Mouse (Mus musculus) gastrocnemius, postnatal 14 days (tissue): ENCODE measurements around the gene Acp4. TPM values are rescaled to one million over a fixed set of nuclear protein-coding genes. Genes with fewer than 3 reads are reported as not detected.
"Not testable (repeated sequence)": the region's sequence is repeated elsewhere in the genome, so short reads cannot be mapped to it uniquely, and the experiment has no call there.

Experiments
- DNase-seq: peaks from one replicate; pipeline ENCODE4 v3.0.0; 2021; ENCODE audit warnings: mixed read lengths
- intact Hi-C: fragments of 180-260 bp; cut with DNase I; formaldehyde crosslinking; loops from one replicate; pipeline ENCODE4 v1.15.1; 2025; ENCODE audit warnings: low total_unique reads
- total RNA-seq, 2 experiments: library from RNA; stranded (reverse); gene quantifications; 2 replicates each; pipeline ENCODE4 v1.2.3; 2021

Gene Acp4
- total RNA-seq, 2 experiments from 2014 or later: not detected

- DNase-seq, intact Hi-C loops: not testable (repeated sequence)
Measured at GRCm38 (mm10) chr7:44221601-44222000, 35.6 kb downstream of the Acp4 start.

GRCm38 (mm10) chr7:44215645-44216044 is 41.5 kb downstream of the Acp4 start, which contains the start of gene Klk1b5:
Gene Klk1b5 (plus strand): TSS chr7:44215945.
- no peak for DNase-seq
- intact Hi-C loops: no loop called here

GRCm38 (mm10) chr7:44208307-44208706 is 48.9 kb downstream of the Acp4 start:
- intact Hi-C loops: no loop called here
- no peak for DNase-seq

GRCm38 (mm10) chr7:44207135-44207534 is 50.0 kb downstream of the Acp4 start, which contains the start of gene Klk1b4:
Gene Klk1b4 (plus strand): TSS chr7:44207435.
- intact Hi-C loops, DNase-seq: not testable (repeated sequence)

Other genes with a start within 250 kb of the Acp4 start
- under 1 TPM in 1 of 2 experiments, not detected in 1; 0.21 TPM for gene Klk1b26, start 245.2 kb downstream of the Acp4 start, total RNA-seq
- gene Klk1b27, start 205.1 kb downstream of the Acp4 start, total RNA-seq: not detected
- not detected for gene Klk1b21, start 155.1 kb downstream of the Acp4 start, total RNA-seq
- gene Klk1b22, start 144.7 kb downstream of the Acp4 start, total RNA-seq: not detected
- not detected for gene Klk1b16, start 120.6 kb downstream of the Acp4 start, total RNA-seq
- not detected for gene Klk1b24, start 69.1 kb downstream of the Acp4 start, total RNA-seq
- gene Klk1b3, start 59.2 kb downstream of the Acp4 start, total RNA-seq: not detected
- gene Klk1b4, start 49.9 kb downstream of the Acp4 start, total RNA-seq: not detected
- gene Klk1b5, start 41.4 kb downstream of the Acp4 start, total RNA-seq: not detected
- under 1 TPM in 1 of 2 experiments, not detected in 1; 0.23 TPM for gene Klk1, start 32.0 kb downstream of the Acp4 start, total RNA-seq
- not detected for gene Gm36864, start 21.2 kb downstream of the Acp4 start, total RNA-seq
- gene 1700028J19Rik, start 10.7 kb downstream of the Acp4 start, total RNA-seq: under 1 TPM; 0.21 to 0.33 TPM
- gene 2410002F23Rik, start 10.7 kb downstream of the Acp4 start, total RNA-seq: 10 to 100 TPM; 14.2 to 16.2 TPM
- not detected for gene Gm15517, start 4.1 kb upstream of the Acp4 start, total RNA-seq
- gene Clec11a, start 49.5 kb upstream of the Acp4 start, total RNA-seq: 1 to 10 TPM; 4.2 to 5.6 TPM
- gene Shank1, start 52.9 kb upstream of the Acp4 start, total RNA-seq: under 1 TPM; 0.73 to 0.80 TPM
- gene Syt3, start 126.7 kb upstream of the Acp4 start, total RNA-seq: under 1 TPM; 0.35 to 0.49 TPM
- not detected for gene 1700008O03Rik, start 128.4 kb upstream of the Acp4 start, total RNA-seq
- 1 to 10 TPM in 1 of 2 experiments, under 1 TPM in 1; 0.51 to 1.3 TPM for gene Lrrc4b, start 171.6 kb upstream of the Acp4 start, total RNA-seq
- not detected for gene Aspdh, start 208.0 kb upstream of the Acp4 start, total RNA-seq
- gene Josd2, start 210.6 kb upstream of the Acp4 start, total RNA-seq: 10 to 100 TPM; 60.2 to 73.5 TPM
- 10 to 100 TPM; 44.1 to 48.8 TPM for gene Emc10, start 239.2 kb upstream of the Acp4 start, total RNA-seq
- gene Fam71e1, start 239.2 kb upstream of the Acp4 start, total RNA-seq: 1 to 10 TPM; 3.8 to 4.7 TPM